Comparison of ENCODE assay signal across 14 mouse cellular contexts in the genomic region with DNA sequence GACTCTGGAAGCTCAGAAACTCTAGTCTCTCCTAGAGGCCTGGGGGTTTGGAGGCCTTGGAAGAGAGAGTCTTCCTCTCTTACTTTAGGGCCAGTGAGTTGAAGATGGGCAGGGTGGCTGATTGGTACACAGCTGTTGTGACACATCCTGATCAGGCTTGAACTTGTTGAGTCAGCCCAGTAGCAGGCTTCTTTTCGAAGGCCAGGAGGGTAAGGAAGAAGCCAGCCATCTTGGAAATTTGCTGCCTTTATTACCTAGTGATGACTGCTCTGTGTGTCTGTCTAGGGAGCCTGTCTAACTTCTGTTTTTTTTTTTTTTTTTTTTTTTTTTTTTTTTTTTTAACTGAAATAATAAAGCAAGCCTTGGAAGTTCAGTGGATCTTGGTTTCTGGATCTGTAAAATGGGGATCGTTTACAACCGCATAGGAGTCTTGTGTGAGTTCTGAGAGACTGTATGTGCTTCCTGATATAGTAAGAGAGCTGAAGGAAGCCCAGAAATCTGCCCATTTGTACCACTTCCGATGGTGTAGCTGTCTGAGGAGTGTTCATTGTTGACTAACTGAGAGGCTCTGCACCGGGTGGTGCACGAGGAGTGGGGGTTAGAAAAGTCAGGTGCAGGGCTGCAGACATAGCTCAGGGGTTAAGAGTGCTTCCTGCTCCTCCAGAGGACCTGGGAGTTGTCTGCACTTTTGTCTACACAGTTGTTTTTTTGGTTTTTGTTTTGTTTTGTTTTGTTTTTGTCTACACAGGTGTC. TPM values are rescaled to one million over a fixed set of nuclear protein-coding genes. Genes with fewer than 3 reads are reported as not detected.
DNase-seq lines count a peak whose midpoint lies in the region; ATAC-seq and TF ChIP-seq lines count a peak whose summit lies in the region.
"Had no signal": no experiment of that assay in that cellular context is flagged by ENCODE, and none has a peak within 500 bp of the region (broad histone marks: within the 10 kb centered on the region; RNA-seq: fewer than 3 reads in every experiment).

No protein-coding gene starts in this region.

- no peaks in the 10 kb centered on the region for H3K27me3 ChIP-seq in kidney, embryonic 16.5 days (ENCODE audit: insufficient read depth, low read length)

- H3K4me2 ChIP-seq in kidney, embryonic 16.5 days (replicated peaks; ENCODE audit: low read depth, low read length) = no peak overlapping the region
- H3K4me2 ChIP-seq: midbrain, embryonic 12.5 days had no signal

- H3K27ac ChIP-seq in bone marrow, adult 2 months (ENCODE audit: control insufficient read depth, insufficient read depth, low read depth, low read length, poor library complexity) = peak overlapping the region; percentile 93
- H3K27ac ChIP-seq in kidney, embryonic 16.5 days (ENCODE audit: low read length) = no peak overlapping the region
- H3K27ac ChIP-seq: midbrain, embryonic 12.5 days had no signal

- no peaks in the 10 kb centered on the region for H3K9me3 ChIP-seq in kidney, embryonic 16.5 days (ENCODE audit: low read length)
- H3K9me3 ChIP-seq: midbrain, embryonic 12.5 days had no signal

- DNase-seq in lung, postnatal 25 days (ENCODE audit: low spot score) = peak; percentile 35
- no peak for DNase-seq in lung, postnatal 10 days
- DNase-seq in natural killer cell, adult 2 months (ENCODE audit: low spot score in 2 of 2) = peak; percentile 17 to 50
- peak; percentile 33 for DNase-seq in yolk sac, embryonic 10.5 days (ENCODE audit: low spot score)
- DNase-seq in ovary, adult 18-20 months (ENCODE audit: low spot score) = no peak
- DNase-seq in adrenal gland, adult (ENCODE audit: inconsistent age in 2 of 2, low spot score in 1 of 2) = no peak
- DNase-seq: gastrocnemius, postnatal 25 days; heart, postnatal 14 days; kidney, postnatal 4 days; lung, adult 2 months; right cerebral cortex, adult 18-20 months had no signal

- no peak overlapping the region for H3K9ac ChIP-seq in kidney, embryonic 16.5 days (replicated peaks; ENCODE audit: low read length)
- H3K9ac ChIP-seq: midbrain, embryonic 12.5 days had no signal

- ATAC-seq in kidney, embryonic 16.5 days (ENCODE audit: low FRiP score, low TSS enrichment) = no peak

- peaks cover 6% of the 10 kb centered on the region; the same call in 1 of the 2 replicates for H3K4me1 ChIP-seq in bone marrow, adult 2 months (ENCODE audit: control insufficient read depth, insufficient read depth, low read length)
- peaks cover 22% of the 10 kb centered on the region for H3K4me1 ChIP-seq in kidney, embryonic 16.5 days (ENCODE audit: insufficient read depth, low read length)

- TF ChIP-seq POLR2A in bone marrow, adult 2 months (IDR thresholded peaks at IDR 0.05; ENCODE audit: borderline replicate concordance, control insufficient read depth, low read depth, low read length) = no peak

- no peaks in the 10 kb centered on the region for H3K36me3 ChIP-seq in kidney, embryonic 16.5 days (ENCODE audit: insufficient read depth, low read length)
- H3K36me3 ChIP-seq: midbrain, embryonic 12.5 days had no signal

- TF ChIP-seq CTCF in bone marrow, adult 2 months (IDR thresholded peaks at IDR 0.05; ENCODE audit: control insufficient read depth, insufficient read depth, low read length) = no peak

- 10% methylated on average over 6 of the region's 6 CpGs for WGBS in bone marrow, adult 2 months
- 71% methylated on average over 6 of the region's 6 CpGs for WGBS in kidney, embryonic 16.5 days

- peak overlapping the region; percentile 68 for H3K4me3 ChIP-seq in bone marrow, adult 2 months (replicated peaks; ENCODE audit: control insufficient read depth, low read depth, low read length)
- no peak overlapping the region for H3K4me3 ChIP-seq in kidney, embryonic 16.5 days (ENCODE audit: low read length)
- H3K4me3 ChIP-seq: midbrain, embryonic 12.5 days had no signal

RNA-seq across cellular contexts. Expression of gene Mgst2, which starts 5.7 kb away (rescaled TPM):
- polyA plus RNA-seq in bone marrow, adult 2 months (2011; ENCODE audit: insufficient read depth, insufficient read length, low replicate concordance, missing spikeins) = 28.6 and 134 TPM in 2 replicates
- 1.1 and 1.6 TPM in 2 replicates for polyA plus RNA-seq in kidney, embryonic 16.5 days (2015; fragmentation: Nextera tagmentation; extraction: Ambion mirVana)

Comparison
In these comparisons a context has a peak if more than half of its experiments do, and no peak if none do; other contexts are left out.
1. DNase-seq: peak in lung, postnatal 25 days (single experiment), natural killer cell, adult 2 months (2 of 2) and yolk sac, embryonic 10.5 days (single experiment); none in lung, postnatal 10 days (single experiment), ovary, adult 18-20 months (single experiment) and adrenal gland, adult (0 of 2).
2. RNA of gene Mgst2, which starts 5.7 kb away (polyA plus RNA-seq): 28.6 to 134 TPM in bone marrow, adult 2 months; 1.1 to 1.6 TPM in kidney, embryonic 16.5 days; every median in the first group is over 10 times any median in the second.